29 mouse cellular contexts compared by ENCODE assay signal in genomic region chr10:96970737-96971136, GRCm38 (mm10).
DNase-seq lines count a peak whose midpoint lies in the region; ATAC-seq lines count a peak whose summit lies in the region.
"Had no signal": no experiment of that assay in that cellular context is flagged by ENCODE, and none has a peak within 500 bp of the region (broad histone marks: within the 10 kb centered on the region; RNA-seq: fewer than 3 reads in every experiment).

No protein-coding gene starts in this region.

- intact Hi-C loops in left cerebral cortex, postnatal 10 days (cut with DNase I), result no loop called here

- peak; percentile 42; the same call in 1 of the 2 replicates for ATAC-seq in hindbrain, embryonic 15.5 days (ENCODE audit: low FRiP score, low read depth)
- ATAC-seq in hindbrain, embryonic 14.5 days (ENCODE audit: low FRiP score), result no peak
- no peak for ATAC-seq in megakaryocyte, adult 5-6 weeks (ENCODE audit: poor library complexity, severe bottlenecking)
- 0 out of 2 replicates have a peak, but pooled peaks have one; percentile 23 for ATAC-seq in megakaryocyte progenitor cell, adult 5-6 weeks (replicated peaks; ENCODE audit: poor library complexity)
- ATAC-seq in neural tube, embryonic 14.5 days (ENCODE audit: low read depth), result 0 out of 2 replicates have a peak, but pooled peaks have one; percentile 38
- ATAC-seq: activated CD4-positive, CD25-positive, alpha-beta regulatory T cell, adult 4 months; forebrain, embryonic 15.5 days; intestine, postnatal 0 days had no signal

- H3K9me3 ChIP-seq in hindbrain, embryonic 15.5 days, result no peaks in the 10 kb centered on the region
- H3K9me3 ChIP-seq in hindbrain, embryonic 14.5 days (ENCODE audit: control insufficient read depth, low read length), result no peaks in the 10 kb centered on the region
- no peaks in the 10 kb centered on the region for H3K9me3 ChIP-seq in megakaryocyte, embryonic 14.5 days
- H3K9me3 ChIP-seq in neural tube, embryonic 14.5 days (ENCODE audit: control insufficient read depth, low read length), result no peaks in the 10 kb centered on the region
- H3K9me3 ChIP-seq: embryonic facial prominence, embryonic 13.5 days; forebrain, embryonic 10.5 days; forebrain, embryonic 15.5 days; limb, embryonic 13.5 days; midbrain, embryonic 12.5 days had no signal

- H3K4me1 ChIP-seq in hindbrain, embryonic 15.5 days (replicated peaks), result no peaks in the 10 kb centered on the region
- no peaks in the 10 kb centered on the region for H3K4me1 ChIP-seq in hindbrain, embryonic 14.5 days (replicated peaks; ENCODE audit: control insufficient read depth, insufficient read depth, low read length)
- no peaks in the 10 kb centered on the region for H3K4me1 ChIP-seq in megakaryocyte, embryonic 14.5 days
- H3K4me1 ChIP-seq in neural tube, embryonic 14.5 days (ENCODE audit: control insufficient read depth, insufficient read depth, low read length), result no peaks in the 10 kb centered on the region
- H3K4me1 ChIP-seq: forebrain, embryonic 10.5 days; forebrain, embryonic 15.5 days; limb, embryonic 13.5 days; midbrain, embryonic 12.5 days had no signal

- H3K36me3 ChIP-seq in hindbrain, embryonic 15.5 days, result no peaks in the 10 kb centered on the region
- no peaks in the 10 kb centered on the region for H3K36me3 ChIP-seq in hindbrain, embryonic 14.5 days (replicated peaks; ENCODE audit: control insufficient read depth, insufficient read depth)
- no peaks in the 10 kb centered on the region for H3K36me3 ChIP-seq in megakaryocyte, embryonic 14.5 days (replicated peaks; ENCODE audit: low read length)
- no peaks in the 10 kb centered on the region for H3K36me3 ChIP-seq in neural tube, embryonic 14.5 days (ENCODE audit: control insufficient read depth, insufficient read depth, low read length)
- H3K36me3 ChIP-seq: embryonic facial prominence, embryonic 13.5 days; forebrain, embryonic 10.5 days; forebrain, embryonic 15.5 days; limb, embryonic 13.5 days; midbrain, embryonic 12.5 days had no signal

- WGBS in hindbrain, embryonic 15.5 days, result 37% methylated on average over 4 of the region's 4 CpGs
- WGBS in hindbrain, embryonic 14.5 days, result 31% methylated on average over 4 of the region's 4 CpGs
- 34% methylated on average over 4 of the region's 4 CpGs for WGBS in neural tube, embryonic 14.5 days

- H3K27ac ChIP-seq in hindbrain, embryonic 15.5 days (replicated peaks), result no peak overlapping the region
- H3K27ac ChIP-seq in hindbrain, embryonic 14.5 days, result no peak overlapping the region
- no peak overlapping the region for H3K27ac ChIP-seq in neural tube, embryonic 14.5 days (ENCODE audit: low read depth, low read length)
- H3K27ac ChIP-seq: embryonic facial prominence, embryonic 13.5 days; forebrain, embryonic 10.5 days; forebrain, embryonic 15.5 days; gastrocnemius, adult 2 months; limb, embryonic 13.5 days; midbrain, embryonic 12.5 days had no signal

- no peak overlapping the region for H3K9ac ChIP-seq in hindbrain, embryonic 15.5 days
- no peak overlapping the region for H3K9ac ChIP-seq in hindbrain, embryonic 14.5 days
- H3K9ac ChIP-seq in neural tube, embryonic 14.5 days (replicated peaks; ENCODE audit: low read depth, low read length), result no peak overlapping the region
- H3K9ac ChIP-seq: embryonic facial prominence, embryonic 13.5 days; forebrain, embryonic 15.5 days; limb, embryonic 13.5 days; midbrain, embryonic 12.5 days had no signal

- no peaks in the 10 kb centered on the region for H3K27me3 ChIP-seq in hindbrain, embryonic 15.5 days
- H3K27me3 ChIP-seq in hindbrain, embryonic 14.5 days (ENCODE audit: control insufficient read depth, insufficient read depth, low read length), result no peaks in the 10 kb centered on the region
- no peaks in the 10 kb centered on the region for H3K27me3 ChIP-seq in megakaryocyte, embryonic 14.5 days (replicated peaks)
- no peaks in the 10 kb centered on the region for H3K27me3 ChIP-seq in neural tube, embryonic 14.5 days (ENCODE audit: control insufficient read depth, insufficient read depth, low read length)
- H3K27me3 ChIP-seq: embryonic facial prominence, embryonic 13.5 days; forebrain, embryonic 15.5 days; limb, embryonic 13.5 days; midbrain, embryonic 12.5 days had no signal

- DNase-seq in hindbrain, embryonic 14.5 days (ENCODE audit: low spot score), result no peak
- DNase-seq in left cerebral cortex, postnatal 10 days (ENCODE audit: extremely low spot score in 1 of 2, low spot score in 2 of 2), result no peak
- DNase-seq: adrenal gland, adult 2 months; cerebellum, adult 2 months; cerebellum, postnatal 14 days; gastrocnemius, adult 2 months; gastrocnemius, postnatal 36 days; heart, adult 18-20 months; heart, postnatal 4 days; kidney, postnatal 14 days; layer of hippocampus, adult 9-11 months; lung, postnatal 14 days; retina, postnatal 1 day; right cerebral cortex, postnatal 14 days; thymus, postnatal 14 days had no signal

- no peak overlapping the region for H3K4me2 ChIP-seq in hindbrain, embryonic 15.5 days
- no peak overlapping the region for H3K4me2 ChIP-seq in hindbrain, embryonic 14.5 days (replicated peaks)
- H3K4me2 ChIP-seq in neural tube, embryonic 14.5 days (ENCODE audit: low read depth, low read length), result no peak overlapping the region
- H3K4me2 ChIP-seq: embryonic facial prominence, embryonic 13.5 days; forebrain, embryonic 15.5 days; heart, embryonic 11.5 days; limb, embryonic 13.5 days; liver, embryonic 11.5 days; midbrain, embryonic 12.5 days had no signal

- H3K4me3 ChIP-seq in hindbrain, embryonic 15.5 days, result no peak overlapping the region
- H3K4me3 ChIP-seq in hindbrain, embryonic 14.5 days (replicated peaks; ENCODE audit: low read length), result no peak overlapping the region
- H3K4me3 ChIP-seq in megakaryocyte, embryonic 14.5 days (replicated peaks), result peak overlapping the region; percentile 46
- no peak overlapping the region for H3K4me3 ChIP-seq in neural tube, embryonic 14.5 days (ENCODE audit: low read depth, low read length)
- H3K4me3 ChIP-seq: embryonic facial prominence, embryonic 13.5 days; forebrain, embryonic 10.5 days; forebrain, embryonic 15.5 days; gastrocnemius, adult 2 months; limb, embryonic 13.5 days; midbrain, embryonic 12.5 days had no signal

Comparison
In these comparisons a context has a peak if more than half of its experiments do, and no peak if none do; other contexts are left out.
1. ATAC-seq: peak in hindbrain, embryonic 15.5 days (single experiment), megakaryocyte progenitor cell, adult 5-6 weeks (single experiment) and neural tube, embryonic 14.5 days (single experiment); none in hindbrain, embryonic 14.5 days (single experiment) and megakaryocyte, adult 5-6 weeks (single experiment).